Mouse (Mus musculus) v-Abl transformed pro-B cells (cell line): Measurements from ENCODE around the gene Orai3.
"Not testable (repeated sequence)": the region's sequence is repeated elsewhere in the genome, so short reads cannot be mapped to it uniquely, and the experiment has no call there.

Experiments used
- in situ Hi-C, 2 experiments: fragments of 400-800 bp; cut with MboI; formaldehyde crosslinking; loops; one replicate each; pipeline ENCODE4 v1.15.1; 2025; ENCODE audit not compliant: unreplicated experiment in 2 of 2

Gene Orai3

GRCm38 (mm10) chr7:127769651-127770038 is at the start of gene Orai3:
Gene Orai3 (plus strand): TSS chr7:127769815.
- in situ Hi-C loops = loop anchor here (5.0 to 10.0 kb wide), 3 partner anchors 168 to 465 kb away; partner anchors contain the start of genes 9130023H24Rik (in 1 of the 2) and Armc5 (in 1 of the 2)

- in situ Hi-C loops = no loop called here
Measured at GRCm38 (mm10) chr7:127725490-127725889, 44.1 kb upstream of the Orai3 start.

- in situ Hi-C loops = no loop called here
Measured at GRCm38 (mm10) chr7:127725924-127726323, 43.7 kb upstream of the Orai3 start.

- in situ Hi-C loops = no loop called here
Measured at GRCm38 (mm10) chr7:127727898-127728297, 41.7 kb upstream of the Orai3 start.

GRCm38 (mm10) chr7:127730170-127730569 is 39.4 kb upstream of the Orai3 start:
- in situ Hi-C loops = no loop called here

DNA sequence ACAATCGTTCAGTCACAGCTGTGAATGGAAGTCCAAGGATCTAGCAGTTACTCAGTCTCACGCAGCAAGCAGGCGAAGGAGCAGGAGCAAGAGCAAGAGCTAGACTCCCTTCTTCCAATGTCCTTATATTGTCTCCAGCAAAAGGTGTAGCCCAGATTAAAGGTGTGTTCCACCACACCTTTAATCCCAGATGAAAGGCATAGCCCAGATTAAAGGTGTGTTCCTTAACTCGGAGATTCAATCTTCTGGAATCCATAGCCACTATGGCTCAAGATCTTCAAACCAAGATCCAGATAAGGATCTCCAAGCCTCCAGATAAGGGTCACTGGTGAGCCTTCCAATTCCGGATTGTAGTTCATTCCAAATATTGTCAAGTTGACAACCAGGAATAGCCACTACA is 37.5 kb upstream of the Orai3 start, which contains the start of gene Ctf2:
Gene Ctf2, minus strand, starts transcription at position 101 of the 400 bp plus-strand sequence.
- in situ Hi-C loops = not testable (repeated sequence)

DNA sequence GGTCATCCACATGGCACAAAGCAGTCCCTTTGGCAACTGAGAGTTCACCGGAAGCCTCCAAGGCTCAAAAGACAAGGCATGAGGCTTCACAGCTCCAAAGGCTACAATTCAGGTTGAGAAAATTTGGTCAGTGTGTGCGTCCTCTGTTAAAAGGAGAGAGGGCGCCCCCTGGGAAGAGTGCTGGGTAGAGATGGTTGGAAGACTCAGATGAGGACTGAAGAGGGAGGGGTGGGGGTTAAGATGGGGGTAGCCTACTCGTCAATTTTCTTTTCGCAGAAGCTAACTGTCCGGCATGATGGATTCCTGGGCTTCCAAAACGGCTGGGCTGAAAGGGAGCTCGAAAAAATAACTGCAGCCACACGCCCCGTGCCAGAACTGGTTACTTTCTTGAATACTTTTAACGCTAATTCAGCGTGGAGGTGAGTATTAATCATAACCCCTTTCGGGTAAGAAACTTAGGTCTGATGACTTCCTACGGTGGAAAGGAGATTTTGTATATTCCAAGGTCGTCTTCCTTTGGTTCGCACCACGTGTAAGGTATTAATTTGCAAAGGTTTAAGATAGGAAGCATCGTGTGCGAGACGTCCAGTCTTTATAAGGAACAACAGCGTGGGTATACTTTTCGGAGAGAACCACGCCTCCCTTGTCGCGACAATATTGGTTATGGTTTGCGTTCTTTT is 25.1 kb upstream of the Orai3 start, which contains the start of gene Fbxl19:
Gene Fbxl19, plus strand, starts transcription at position 178 of the 680 bp plus-strand sequence.
- in situ Hi-C loops = loop anchor here (5.0 kb wide), 1 partner anchor 67 kb away; no protein-coding TSS in a partner anchor

DNA sequence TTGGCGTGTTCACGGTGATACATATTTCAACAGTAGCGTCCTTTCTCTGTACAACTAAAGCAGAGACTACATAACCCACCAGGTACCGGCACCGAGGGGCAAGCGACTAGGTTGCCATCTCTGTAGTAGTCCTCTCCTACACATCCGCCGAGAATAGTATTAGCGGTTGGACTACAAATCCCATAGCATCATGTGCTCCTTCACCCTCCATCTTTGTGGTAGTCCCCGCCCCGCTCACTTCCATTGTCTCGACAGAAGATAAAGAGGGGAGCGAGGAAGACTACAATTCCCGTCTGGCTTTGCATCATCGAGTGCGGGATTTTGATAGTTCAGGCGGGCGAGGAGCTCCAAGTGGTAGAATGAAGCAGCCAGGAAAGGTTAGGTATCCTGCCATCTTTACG is 24.4 kb upstream of the Orai3 start:
- in situ Hi-C loops = loop anchor here (5.0 kb wide), 1 partner anchor 68 kb away; no protein-coding TSS in a partner anchor

DNA sequence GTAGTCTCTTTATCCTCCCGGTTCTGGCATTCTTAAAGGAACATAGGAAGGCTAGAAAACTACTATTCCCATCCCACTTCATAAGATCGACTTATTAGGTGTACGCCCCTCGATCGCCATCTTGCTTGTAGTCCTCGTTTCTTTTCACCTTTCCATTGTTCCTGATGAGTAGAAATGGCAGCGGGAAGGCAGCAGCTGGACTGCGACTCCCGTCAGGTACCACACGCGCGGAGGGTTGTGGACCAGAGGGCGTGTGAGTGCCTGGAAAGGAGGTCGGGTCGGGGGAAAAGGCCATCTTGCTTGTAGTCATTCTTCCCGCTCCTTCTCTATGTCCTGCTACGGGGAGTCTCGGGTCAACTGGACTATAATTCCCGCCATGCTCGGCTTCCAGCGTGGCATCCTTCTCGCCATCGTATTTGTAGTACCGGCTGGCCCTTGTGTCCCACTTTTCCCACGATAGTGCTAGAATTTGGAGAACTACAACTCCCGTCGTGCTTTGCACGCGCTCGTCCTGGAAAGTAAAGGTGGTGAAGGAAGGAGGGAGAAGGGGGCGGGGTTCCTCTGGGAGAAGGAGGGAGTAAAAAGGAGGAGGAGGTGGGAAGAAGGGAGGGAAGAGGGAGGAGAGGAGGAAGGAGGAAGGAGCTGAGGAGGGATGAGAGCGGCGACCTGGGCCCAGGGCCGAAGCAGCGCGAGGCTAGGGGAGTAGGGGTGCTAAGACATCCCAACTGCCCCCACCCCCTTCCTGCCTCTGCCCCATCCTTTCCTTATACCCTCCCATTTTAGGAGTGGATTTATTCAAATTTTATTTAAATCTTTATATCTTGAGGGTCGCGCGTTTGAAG is 23.7 kb upstream of the Orai3 start:
- in situ Hi-C loops = loop anchor here (5.0 kb wide), 1 partner anchor 69 kb away; no protein-coding TSS in a partner anchor

GRCm38 (mm10) chr7:127746494-127747491 is 22.8 kb upstream of the Orai3 start:
- in situ Hi-C loops = loop anchor here (5.0 kb wide), 1 partner anchor 69 kb away; no protein-coding TSS in a partner anchor

DNA sequence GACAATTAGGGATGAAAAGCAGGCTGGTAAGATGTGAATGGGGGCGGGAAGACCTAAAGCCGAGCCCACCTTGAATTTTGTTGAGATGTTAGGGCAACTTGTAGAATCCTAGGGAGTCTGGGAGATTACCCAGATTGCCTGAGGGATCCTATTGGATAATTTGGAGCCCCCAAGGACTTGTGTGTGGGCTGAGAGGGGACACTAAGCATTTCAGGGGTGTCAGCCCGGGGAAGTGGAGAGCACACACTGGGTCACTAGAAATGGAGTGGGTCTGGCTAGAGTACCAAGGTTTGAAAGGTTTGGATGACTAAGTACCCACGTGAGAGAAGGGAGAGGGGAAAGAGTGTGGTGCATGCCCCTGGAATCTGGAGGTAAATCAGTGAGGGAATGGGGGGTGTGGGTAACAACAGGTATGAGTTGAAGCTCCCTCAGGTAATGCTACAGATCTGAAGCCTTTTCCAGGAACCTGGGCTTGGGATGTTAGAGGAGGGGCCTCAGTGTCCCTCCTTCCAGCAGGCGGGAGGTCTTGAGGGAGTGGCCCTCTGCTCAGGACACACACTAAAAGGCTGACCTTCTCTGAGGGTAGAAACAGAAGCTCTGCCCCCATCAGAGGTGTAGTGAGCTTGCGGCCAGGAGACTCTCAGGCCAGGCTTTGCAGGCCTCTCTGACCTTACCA is 21.9 kb upstream of the Orai3 start:
- in situ Hi-C loops = loop anchor here (5.0 kb wide), 1 partner anchor 70 kb away; no protein-coding TSS in a partner anchor

DNA sequence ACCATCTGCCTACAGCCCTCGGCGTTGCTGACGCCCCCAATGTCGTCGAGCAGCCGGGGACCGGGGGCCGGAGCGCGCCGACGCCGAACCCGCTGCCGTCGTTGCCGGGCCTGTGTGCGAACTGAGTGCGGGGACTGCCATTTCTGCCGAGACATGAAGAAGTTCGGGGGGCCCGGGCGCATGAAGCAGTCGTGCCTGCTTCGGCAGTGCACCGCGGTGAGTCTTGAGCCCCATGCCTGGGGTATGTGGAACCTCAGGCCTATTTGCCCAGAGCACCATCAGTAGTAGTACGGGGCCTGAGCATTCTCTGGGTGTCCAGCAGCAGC is 21.4 kb upstream of the Orai3 start:
- in situ Hi-C loops = loop anchor here (5.0 kb wide), 1 partner anchor 71 kb away; no protein-coding TSS in a partner anchor

GRCm38 (mm10) chr7:127750131-127751127 is 19.2 kb upstream of the Orai3 start:
- in situ Hi-C loops = no loop called here

- in situ Hi-C loops = no loop called here
Measured at GRCm38 (mm10) chr7:127751619-127752018, 18.0 kb upstream of the Orai3 start.

- in situ Hi-C loops = no loop called here
Measured at GRCm38 (mm10) chr7:127752069-127752468, 17.5 kb upstream of the Orai3 start.

- in situ Hi-C loops = no loop called here
Measured at GRCm38 (mm10) chr7:127753158-127753557, 16.5 kb upstream of the Orai3 start.

DNA sequence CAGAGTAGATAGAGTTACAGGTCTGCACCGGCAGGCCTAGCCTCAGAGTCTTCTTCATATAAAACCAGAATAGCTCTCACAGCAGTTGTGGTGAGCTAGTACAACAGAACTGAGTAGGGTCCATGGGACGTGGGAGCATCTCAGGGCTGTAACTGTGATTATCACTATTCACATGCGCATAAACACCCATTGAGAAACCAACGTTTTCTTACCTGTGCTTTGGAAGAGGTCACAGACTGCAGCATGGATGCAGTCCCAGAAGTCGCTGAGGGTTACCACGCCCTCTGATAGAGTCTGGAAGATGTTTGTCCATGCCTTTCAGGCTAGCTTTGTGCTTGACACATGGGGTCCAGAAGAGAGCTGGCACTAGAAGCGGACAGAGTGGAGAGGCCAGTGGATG is 15.9 kb upstream of the Orai3 start:
- in situ Hi-C loops = no loop called here

DNA sequence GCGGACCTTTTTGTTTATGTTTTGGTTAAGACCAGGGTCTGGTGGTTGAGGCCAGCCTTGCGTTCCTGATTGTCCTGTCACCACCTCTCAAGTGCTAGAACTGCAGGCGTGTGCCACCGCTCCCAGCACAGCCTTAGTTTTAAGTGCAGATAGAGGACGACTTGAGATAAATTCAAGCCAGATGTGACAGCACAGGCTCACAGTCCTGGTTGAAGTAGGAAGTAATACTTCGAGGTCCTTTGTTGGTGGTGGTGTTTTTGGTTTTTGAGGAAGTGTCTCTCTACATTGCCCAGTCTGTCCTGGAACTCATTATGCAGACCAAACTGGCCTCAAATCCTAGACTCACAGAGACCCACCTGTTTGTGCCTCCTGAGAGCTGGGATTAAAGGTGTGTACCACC is 9.9 kb upstream of the Orai3 start:
- in situ Hi-C loops = no loop called here
